Mouse (Mus musculus) spleen, postnatal 14 days (tissue): ENCODE results near the gene Zfp710.
"Not testable (repeated sequence)": the region's sequence is repeated elsewhere in the genome, so short reads cannot be mapped to it uniquely, and the experiment has no call there.

Experiments
- DNase-seq, 2 experiments: peaks; one replicate each; pipeline ENCODE4 v3.0.0; 2021 to 2022; ENCODE audit warnings: low spot score in 2 of 2

Zfp710 gene

GRCm38 (mm10) chr7:80026990-80027635, 2.5 kb downstream of the Zfp710 start:
- peak; percentile 66 for DNase-seq

GRCm38 (mm10) chr7:80027636-80028417, 3.2 kb downstream of the Zfp710 start:
- peak in 1 of 2 experiments; percentile 17 for DNase-seq

GRCm38 (mm10) chr7:80028418-80028720, 3.8 kb downstream of the Zfp710 start:
- DNase-seq, result no peak

DNA sequence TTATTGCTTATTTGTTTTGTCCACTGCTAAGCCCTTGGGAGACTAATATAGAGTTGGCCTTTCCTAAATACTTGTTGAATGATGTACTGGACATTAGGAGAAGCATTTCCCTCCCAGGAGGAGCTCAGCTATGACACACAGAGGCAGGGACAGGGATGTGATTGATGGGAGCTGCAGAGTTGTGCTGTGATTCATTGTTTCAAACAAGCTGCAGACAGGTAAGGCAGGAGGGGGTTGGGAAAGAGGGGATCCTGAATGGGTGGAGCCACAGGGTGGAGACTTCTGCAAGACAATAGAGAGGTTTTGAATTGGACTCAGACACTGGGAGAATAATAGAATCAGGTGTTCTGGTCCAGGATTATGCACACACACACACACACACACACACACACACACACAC, 5.4 kb downstream of the Zfp710 start:
- no peak for DNase-seq

GRCm38 (mm10) chr7:80030486-80030885, 5.9 kb downstream of the Zfp710 start:
- DNase-seq, result no peak

DNA sequence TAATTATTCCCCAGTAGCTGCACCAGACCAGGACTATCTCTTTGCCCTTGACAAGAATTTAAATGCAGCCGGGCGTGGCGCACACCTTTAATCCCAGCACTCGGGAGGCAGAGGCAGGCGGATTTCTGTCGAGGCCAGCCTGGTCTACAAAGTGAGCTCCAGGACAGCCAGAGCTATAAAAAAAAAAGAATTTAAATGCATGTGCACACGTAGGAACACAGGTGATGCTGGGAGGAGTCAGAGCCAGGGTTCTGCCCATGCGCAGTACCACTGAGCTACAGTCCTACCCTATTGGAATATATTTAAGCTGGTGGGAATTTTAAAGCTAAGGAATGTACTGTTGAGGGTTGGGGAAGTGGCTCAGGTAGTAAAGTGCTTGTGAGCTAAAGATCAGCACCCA, 6.4 kb downstream of the Zfp710 start:
- no peak for DNase-seq

- no peak for DNase-seq
Observed at GRCm38 (mm10) chr7:80031478-80031877, 6.9 kb downstream of the Zfp710 start.

DNA sequence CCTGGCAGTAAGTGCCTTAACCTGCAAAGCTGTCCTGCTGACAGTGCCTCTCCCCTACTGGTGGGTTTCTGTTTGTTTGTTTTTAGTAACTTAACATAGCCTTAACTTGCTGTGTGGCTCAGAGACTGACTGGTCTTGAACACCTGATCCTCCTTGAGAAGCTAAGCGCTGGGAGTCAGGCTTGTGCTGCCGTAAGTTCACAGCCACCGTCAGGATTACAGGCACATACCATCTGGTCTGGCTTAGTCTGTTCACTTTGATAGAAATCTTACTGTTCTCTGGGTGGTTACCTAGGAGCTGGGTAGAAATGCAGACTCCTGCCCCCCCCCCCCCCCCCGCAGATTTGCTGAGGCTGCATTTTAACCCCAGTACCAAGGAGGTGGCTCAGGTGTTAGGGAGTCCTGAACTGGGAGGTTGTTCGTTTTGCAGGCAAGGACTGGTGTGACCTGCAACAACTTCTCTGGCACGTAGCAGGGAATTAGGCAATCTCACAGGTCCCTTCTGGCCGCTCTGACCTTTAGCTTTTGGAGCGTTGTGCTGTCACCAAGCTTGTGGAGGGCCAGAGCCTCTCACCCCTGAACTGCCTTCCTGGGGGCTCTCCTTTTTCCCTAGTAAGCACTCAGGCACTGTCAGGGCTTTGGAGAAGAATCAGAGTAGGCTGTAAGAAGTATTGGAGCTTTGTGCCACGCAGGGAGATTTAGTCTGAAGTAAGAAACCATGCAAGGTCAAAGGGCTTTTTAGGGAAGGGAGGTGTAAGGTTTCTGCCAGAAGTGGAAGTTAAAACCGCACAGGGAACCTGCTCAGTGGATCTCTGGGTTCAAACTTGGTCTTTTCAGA, 7.8 kb downstream of the Zfp710 start:
- no peak for DNase-seq

- no peak for DNase-seq
Observed at GRCm38 (mm10) chr7:80033064-80033717, 8.6 kb downstream of the Zfp710 start.

GRCm38 (mm10) chr7:80033771-80034170, 9.2 kb downstream of the Zfp710 start:
- DNase-seq, result no peak

- DNase-seq, result no peak
Observed at GRCm38 (mm10) chr7:80035086-80035485, 10.5 kb downstream of the Zfp710 start.

DNA sequence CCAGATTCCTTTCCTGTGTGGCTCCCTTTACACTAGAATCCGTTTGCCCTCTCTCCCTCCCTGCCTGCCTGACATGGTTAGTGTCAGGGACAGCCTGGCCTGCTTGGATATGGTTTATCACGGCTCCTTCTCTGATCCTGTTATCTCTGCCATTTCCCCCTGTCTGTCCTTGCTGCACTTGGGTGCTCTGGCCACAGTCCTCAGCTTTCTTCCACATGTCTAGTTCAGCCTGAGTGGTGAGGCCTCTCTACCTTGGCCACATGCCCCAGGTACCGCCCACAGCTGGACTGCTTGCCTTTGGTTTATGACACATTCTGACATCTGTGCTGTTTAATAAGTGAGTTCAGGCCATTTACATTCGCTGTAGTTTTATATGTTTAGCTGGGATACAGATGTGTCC, 11.1 kb downstream of the Zfp710 start:
- no peak for DNase-seq

GRCm38 (mm10) chr7:80039699-80040098, 15.1 kb downstream of the Zfp710 start:
- DNase-seq, result no peak

- no peak for DNase-seq
Observed at GRCm38 (mm10) chr7:80044170-80044569, 19.6 kb downstream of the Zfp710 start.

GRCm38 (mm10) chr7:80047041-80047440, 22.4 kb downstream of the Zfp710 start:
- DNase-seq, result no peak

- no peak for DNase-seq
Observed at GRCm38 (mm10) chr7:80049746-80050145, 25.1 kb downstream of the Zfp710 start.

DNA sequence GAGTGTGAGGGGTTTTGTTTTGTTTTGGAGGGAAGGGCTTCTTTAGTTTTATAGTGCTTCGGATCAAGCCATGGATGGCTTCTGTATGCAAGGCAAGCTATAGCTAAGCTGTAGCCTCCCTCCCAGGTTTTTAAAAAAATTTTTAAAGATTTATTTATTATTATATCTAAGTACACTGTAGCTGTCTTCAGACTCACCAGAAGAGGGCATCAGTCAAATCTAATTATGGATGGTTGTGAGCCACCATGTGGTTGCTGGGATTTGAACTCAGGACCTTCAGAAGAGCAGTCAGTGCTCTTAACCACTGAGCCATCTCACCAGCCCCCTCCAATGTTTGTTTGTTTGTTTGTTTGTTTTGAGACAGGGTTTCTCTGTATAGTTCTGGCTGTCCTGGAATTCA, 25.8 kb downstream of the Zfp710 start:
- DNase-seq, result not testable (repeated sequence)

DNA sequence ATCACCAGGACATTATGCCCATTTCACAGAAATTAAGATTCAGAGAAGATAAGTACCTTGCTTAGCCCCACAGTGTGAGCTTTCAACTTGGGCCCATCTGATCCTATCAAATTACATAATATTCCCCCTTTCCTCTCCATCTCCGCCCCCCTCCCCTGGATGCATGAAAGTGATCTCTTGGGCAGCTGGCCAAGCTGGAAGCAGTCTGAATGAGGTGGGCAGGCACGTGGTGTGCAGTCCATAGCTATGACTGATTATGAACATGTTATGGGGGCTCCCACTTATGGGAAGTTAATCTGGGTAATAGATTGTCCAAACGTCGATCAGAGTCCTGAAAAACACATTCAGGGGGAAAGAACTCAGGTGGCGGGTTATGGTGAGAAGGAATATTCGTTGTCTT, 27.2 kb downstream of the Zfp710 start:
- no peak for DNase-seq

- DNase-seq, result no peak
Observed at GRCm38 (mm10) chr7:80052261-80052660, 27.6 kb downstream of the Zfp710 start.

DNA sequence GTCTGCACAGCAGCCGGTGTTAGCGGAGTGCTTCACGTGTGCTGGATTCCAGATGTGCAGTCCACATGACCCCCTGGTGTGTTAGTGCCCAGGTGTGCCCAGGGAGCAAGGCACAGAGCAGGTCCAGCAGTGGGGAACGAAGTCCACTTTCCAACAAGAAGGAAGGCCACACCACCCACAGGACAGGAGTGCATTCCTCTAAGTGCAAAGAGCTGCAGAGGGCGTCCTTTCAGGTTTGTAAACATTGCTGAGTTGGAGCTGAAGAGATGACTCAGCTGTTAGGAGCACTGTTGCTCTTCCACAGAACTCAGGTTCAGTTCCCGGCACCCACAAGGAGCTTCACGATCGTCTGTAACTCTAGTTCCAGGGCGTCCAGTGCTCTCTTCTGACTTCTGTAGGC, 28.5 kb downstream of the Zfp710 start:
- DNase-seq, result no peak

- DNase-seq, result no peak
Observed at GRCm38 (mm10) chr7:80055781-80056180, 31.2 kb downstream of the Zfp710 start.

GRCm38 (mm10) chr7:80057002-80057691, 32.5 kb downstream of the Zfp710 start:
- DNase-seq, result no peak
